In the genomic region with DNA sequence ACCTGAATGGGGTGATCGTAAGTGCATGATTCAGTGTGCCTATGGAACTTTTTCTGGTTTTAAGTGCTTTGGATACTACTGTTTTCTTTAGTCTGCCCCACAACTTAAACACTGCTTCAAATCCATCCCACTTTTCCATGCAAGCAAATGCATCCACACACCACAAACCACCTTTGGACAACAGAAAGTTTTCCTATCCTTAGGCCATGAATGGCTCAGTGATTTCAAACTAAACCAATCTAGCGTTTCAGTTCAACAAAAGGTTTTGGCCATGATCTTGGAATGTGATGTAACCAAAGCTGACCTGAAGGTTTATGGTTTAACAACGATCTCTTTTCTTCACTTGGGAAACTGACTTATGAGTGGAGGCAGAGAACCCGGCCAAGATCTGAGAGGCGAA, we compare ENCODE assay signal across 24 mouse cellular contexts.
"Had no signal": no experiment of that assay in that cellular context is flagged by ENCODE, and none has a peak within 500 bp of the region (broad histone marks: within the 10 kb centered on the region; RNA-seq: fewer than 3 reads in every experiment).

No protein-coding gene starts in this region.

- H3K9ac ChIP-seq: heart, embryonic 13.5 days; heart, embryonic 15.5 days; hindbrain, embryonic 13.5 days; hindbrain, embryonic 15.5 days; limb, embryonic 12.5 days; liver, embryonic 13.5 days; liver, embryonic 15.5 days had no signal

- H3K36me3 ChIP-seq: heart, embryonic 13.5 days; heart, embryonic 15.5 days; hindbrain, embryonic 13.5 days; hindbrain, embryonic 15.5 days; limb, embryonic 12.5 days; liver, embryonic 13.5 days; liver, embryonic 15.5 days had no signal

- H3K4me3 ChIP-seq: heart, adult 2 months; heart, embryonic 13.5 days; heart, embryonic 15.5 days; hindbrain, embryonic 13.5 days; hindbrain, embryonic 15.5 days; limb, embryonic 12.5 days; liver, embryonic 13.5 days; liver, embryonic 15.5 days had no signal

- H3K4me2 ChIP-seq: heart, embryonic 11.5 days; heart, embryonic 13.5 days; heart, embryonic 15.5 days; hindbrain, embryonic 13.5 days; hindbrain, embryonic 15.5 days; limb, embryonic 12.5 days; liver, embryonic 11.5 days; liver, embryonic 13.5 days; liver, embryonic 15.5 days had no signal

- H3K27me3 ChIP-seq: heart, embryonic 13.5 days; heart, embryonic 15.5 days; hindbrain, embryonic 13.5 days; hindbrain, embryonic 15.5 days; limb, embryonic 12.5 days; liver, embryonic 13.5 days; liver, embryonic 15.5 days had no signal

- ATAC-seq: hindbrain, postnatal 0 days; intestine, embryonic 16.5 days had no signal

- H3K9me3 ChIP-seq: heart, embryonic 13.5 days; heart, embryonic 15.5 days; hindbrain, embryonic 13.5 days; hindbrain, embryonic 15.5 days; limb, embryonic 12.5 days; liver, embryonic 13.5 days; liver, embryonic 15.5 days had no signal

- H3K27ac ChIP-seq: heart, adult 2 months; heart, embryonic 13.5 days; heart, embryonic 15.5 days; hindbrain, embryonic 13.5 days; hindbrain, embryonic 15.5 days; hindbrain, postnatal 0 days; limb, embryonic 12.5 days; liver, embryonic 13.5 days; liver, embryonic 15.5 days had no signal

- H3K4me1 ChIP-seq: liver, embryonic 13.5 days had no signal

- DNase-seq: gastrocnemius, postnatal 14 days; gastrocnemius, postnatal 36 days; heart, adult 11 months; heart, adult 2 months; heart, postnatal 14 days; heart, postnatal 36 days; kidney, adult 11 months; kidney, postnatal 10 days; kidney, postnatal 36 days; layer of hippocampus, adult 9-11 months; layer of hippocampus, postnatal 36 days; left cerebral cortex, postnatal 4 days; liver; liver, embryonic 13.5 days had no signal
